Mouse (Mus musculus): ENCODE data around the gene Gskip.

Gene Gskip

DNA sequence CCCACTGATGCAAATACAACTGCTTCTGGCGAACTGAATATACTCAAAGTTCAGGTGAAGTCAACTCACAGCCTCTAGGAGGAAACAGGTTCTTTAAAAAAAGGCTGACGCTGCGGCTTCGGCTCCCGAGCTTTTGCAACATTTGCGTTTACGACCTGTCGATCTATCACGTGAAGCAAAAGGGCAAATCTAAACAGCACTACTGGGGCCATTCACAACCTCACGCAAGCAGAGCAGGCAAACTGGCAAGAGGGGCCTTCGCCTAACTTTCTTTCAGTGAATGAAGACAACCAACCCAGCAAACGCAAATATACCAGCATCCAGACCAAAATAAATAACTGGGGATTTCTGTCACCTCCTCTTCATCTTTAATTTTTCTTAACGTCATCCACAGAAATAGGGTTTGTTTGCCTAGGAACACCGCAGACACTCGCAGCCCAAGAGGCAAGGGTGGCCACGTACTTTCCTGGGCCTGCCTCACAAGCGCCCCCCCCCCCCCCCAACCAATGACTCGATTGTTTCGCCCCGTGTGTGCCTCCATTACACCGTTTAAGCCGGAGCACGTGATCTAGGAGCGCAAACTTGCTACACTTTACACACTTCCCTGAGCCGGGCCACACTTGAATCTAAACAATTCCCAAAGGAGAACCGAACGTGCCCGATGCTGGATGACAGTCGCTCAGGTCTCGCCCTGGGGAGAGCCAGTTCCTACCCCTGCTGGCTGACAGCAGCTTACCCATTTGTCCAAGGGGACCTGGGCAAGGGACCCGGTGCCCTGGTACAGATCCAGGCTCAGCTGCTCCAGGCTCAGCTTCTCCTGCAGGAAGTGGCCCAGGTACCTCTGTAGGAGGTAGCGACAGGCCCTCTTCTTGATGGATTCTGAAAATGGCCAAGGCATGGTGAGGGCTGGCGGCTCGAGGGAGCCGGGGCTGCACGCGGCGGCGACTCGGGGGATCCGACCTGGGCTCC lies at the start of gene Gskip:
Gene Gskip (plus strand): TSS at position 897 of the 969 bp plus-strand sequence.
- in situ Hi-C loops (cut with MboI; ENCODE audit: unreplicated experiment in 2 of 2), result loop anchor here (10.0 to 25.0 kb wide), 3 partner anchors 328 to 647 kb away; partner anchors contain the start of genes Vrk1 (in 2 of the 2) and Glrx5 (in 1 of the 2)

DNA sequence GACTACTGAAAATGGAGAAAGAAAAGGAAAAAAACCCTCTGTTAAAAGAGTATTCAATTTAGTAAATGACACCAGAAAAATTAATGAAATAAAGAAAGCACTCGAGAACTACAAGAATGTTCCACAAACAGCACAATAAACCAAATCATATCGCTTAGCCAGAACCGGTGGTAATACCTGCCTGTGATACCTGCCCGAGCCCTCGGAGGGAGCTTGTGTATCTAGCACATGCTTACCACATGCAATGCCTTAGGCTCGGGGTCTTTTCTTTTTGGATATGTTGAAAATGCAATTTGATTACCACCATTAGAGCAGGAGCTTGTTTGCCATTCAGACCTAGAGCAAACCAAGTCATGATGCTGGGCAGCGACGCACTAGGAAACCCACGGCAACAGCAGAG lies 48.1 kb upstream of the Gskip start:
- in situ Hi-C loops (cut with MboI; ENCODE audit: unreplicated experiment in 2 of 2), result no loop called here

DNA sequence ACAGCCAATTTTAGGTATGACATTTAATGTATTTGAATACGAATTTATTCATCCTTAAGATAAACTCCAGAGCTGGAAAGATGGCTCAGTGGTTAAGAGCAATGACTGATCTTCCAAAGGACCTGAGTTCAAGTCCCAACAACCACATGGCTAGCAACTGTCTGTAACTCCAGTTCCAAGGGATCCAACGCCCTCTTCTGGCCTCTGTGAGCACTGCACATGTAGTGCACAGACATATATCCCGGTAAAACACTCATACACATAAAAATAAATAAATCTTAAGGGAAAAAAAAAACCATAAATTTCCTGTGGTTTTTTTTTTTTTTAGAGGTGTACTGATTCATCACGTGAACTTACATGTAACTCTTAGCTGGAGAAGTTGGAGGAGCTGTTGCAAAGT lies 47.1 kb upstream of the Gskip start:
- in situ Hi-C loops (cut with MboI; ENCODE audit: unreplicated experiment in 2 of 2), result no loop called here

DNA sequence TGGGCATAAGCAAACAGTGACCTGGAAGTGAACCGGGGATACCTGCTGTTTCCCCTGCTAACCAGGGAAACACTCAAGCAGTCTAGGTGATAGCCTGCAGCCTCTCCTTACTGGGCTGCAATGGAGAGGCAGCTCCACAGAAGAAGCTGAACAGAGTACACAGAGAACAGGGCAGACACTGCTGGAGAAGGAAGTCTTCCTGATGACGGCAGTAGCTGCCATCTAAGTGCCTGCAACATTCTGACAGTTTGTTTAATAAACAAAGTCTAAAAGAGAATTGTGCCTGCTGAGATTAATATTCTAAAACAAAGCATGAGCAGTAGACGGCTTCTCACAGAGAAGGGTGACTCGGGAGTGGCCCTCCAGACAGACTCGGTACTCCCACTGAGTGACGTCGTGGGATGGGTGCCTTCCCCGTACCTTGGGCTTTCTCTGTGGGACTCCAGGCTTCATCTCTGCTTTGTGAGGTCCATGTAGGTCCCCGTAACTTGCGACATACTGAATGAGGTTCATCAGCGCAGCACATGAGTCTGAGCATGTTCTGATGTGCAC lies 41.8 kb upstream of the Gskip start:
- in situ Hi-C loops (cut with MboI; ENCODE audit: unreplicated experiment in 2 of 2), result no loop called here

DNA sequence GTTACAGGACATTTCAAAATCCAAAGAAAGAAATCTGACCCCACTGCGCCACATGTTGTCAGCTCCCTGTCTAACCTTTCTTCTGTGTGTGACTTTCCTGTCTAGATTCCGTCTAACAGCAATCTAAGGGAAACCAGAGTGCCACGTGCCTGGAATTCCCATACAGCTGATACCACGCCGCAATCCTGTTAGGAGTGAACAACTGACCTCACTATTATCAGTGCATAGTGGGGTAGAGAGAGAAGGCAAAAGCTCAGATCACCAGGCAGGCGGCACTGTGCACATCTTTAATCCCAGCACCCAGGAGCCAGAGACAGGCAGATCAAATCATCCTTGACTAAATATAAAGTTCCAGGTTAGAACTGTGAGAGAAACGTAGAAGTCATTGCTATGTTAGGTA lies 28.8 kb upstream of the Gskip start:
- in situ Hi-C loops (cut with MboI; ENCODE audit: unreplicated experiment in 2 of 2), result loop anchor here (25.0 kb wide), 1 partner anchor 944 kb away; no protein-coding TSS in a partner anchor

DNA sequence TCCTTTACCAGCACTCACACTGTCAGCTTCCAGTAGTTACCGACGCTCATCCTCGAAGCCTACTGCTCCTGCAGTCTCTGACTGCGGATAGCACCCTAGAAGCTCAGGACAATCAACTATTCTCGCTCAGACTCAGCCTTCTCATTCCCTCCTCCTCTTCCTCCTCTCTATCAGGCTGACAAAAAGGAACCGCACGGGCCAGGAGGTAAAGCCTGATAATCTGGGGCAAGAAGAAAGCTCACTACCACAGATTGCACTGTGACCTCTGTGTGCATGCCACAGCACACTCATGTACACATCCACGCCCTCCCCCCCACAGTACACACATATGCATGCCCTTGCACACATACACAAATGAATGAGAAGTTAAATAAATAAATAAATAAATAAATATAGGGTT lies 8.4 kb upstream of the Gskip start:
- in situ Hi-C loops (cut with MboI; ENCODE audit: unreplicated experiment in 2 of 2), result loop anchor here in 1 of 2 experiments (25.0 kb wide), 2 partner anchors 336 to 639 kb away; partner anchors contain the start of genes Glrx5 and Vrk1

DNA sequence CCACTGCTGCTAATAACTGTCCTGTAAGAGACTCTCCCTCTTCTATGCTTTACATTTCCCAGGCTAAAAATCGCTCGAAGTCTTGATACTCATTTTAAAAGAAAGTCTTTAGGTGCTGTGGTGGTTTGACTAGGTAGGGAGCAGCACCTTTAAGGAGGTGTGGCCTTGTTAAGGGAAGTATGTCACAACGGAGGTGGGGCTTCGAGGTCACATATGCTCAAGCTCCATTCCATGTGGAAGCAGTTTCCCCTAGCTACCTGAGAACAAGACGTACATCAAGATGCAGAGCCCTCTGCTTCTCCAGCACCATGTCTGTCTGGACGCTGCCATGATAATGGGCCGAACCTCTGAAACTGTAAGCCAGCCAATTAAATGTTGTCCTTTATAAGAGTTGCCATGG lies 6.4 kb upstream of the Gskip start:
- in situ Hi-C loops (cut with MboI; ENCODE audit: unreplicated experiment in 2 of 2), result loop anchor here in 1 of 2 experiments (25.0 kb wide), 2 partner anchors 334 to 641 kb away; partner anchors contain the start of genes Glrx5 and Vrk1

DNA sequence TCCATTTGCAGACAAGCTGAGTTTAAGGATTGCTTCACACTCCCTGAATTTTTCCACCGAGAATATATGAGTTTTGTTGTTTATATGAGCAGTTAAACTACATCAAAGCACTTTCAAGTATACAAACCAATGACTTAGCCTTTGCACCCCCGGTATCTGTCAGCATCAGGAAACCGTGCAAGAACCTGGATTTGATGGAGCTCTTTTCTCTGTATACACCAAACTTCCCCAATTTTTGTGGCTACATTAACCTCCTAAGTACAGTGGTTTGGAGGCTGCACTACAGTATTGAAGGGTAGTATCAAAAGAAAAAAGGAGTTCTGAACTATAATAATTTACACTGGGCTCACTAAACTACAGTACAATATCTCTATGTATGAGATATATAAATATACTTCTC lies 5.9 kb upstream of the Gskip start:
- in situ Hi-C loops (cut with MboI; ENCODE audit: unreplicated experiment in 2 of 2), result loop anchor here in 1 of 2 experiments (25.0 kb wide), 2 partner anchors 334 to 641 kb away; partner anchors contain the start of genes Glrx5 and Vrk1

DNA sequence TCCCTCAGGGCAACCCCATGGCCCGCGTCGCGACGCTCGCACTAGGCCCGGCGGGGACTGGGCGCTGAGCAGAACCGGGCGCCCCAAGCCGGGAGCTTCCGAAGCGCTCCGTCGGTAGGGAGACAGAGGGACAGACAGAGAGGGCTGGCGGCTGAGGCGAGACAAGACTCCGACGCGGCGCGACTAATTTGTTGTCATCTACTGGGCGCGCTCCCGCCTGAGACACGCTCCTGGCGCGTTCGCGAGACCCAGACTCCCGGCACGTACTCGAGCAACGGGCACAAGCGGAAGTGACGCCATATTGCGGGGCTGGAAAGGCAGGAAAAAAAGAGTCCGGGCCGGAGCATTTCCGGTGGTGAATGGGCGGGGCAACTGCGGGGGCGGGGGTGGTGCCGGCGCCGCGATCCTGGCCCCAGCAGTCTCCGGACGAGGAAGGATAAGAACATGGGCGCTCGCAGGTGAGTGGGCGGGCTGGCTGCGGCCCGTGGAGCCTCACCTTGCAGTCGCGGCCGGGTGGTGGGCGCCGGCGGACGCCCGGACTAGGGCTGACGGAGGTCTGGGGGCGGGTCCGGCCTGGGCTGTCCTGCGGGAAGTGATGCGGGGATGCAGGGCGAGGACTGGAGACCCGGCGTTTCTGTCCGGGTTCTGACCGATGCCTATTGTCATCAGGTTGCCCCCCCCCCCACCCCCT lies 517 bp downstream of the Gskip start, which contains the start of gene Atg2b:
Gene Atg2b (minus strand): TSS at position 211 of the 691 bp plus-strand sequence.
- in situ Hi-C loops (cut with MboI; ENCODE audit: unreplicated experiment in 2 of 2), result loop anchor here (5.0 to 25.0 kb wide), 4 partner anchors 102 to 648 kb away; partner anchors contain the start of genes Vrk1 (in 2 of the 2) and Glrx5 (in 1 of the 2)

DNA sequence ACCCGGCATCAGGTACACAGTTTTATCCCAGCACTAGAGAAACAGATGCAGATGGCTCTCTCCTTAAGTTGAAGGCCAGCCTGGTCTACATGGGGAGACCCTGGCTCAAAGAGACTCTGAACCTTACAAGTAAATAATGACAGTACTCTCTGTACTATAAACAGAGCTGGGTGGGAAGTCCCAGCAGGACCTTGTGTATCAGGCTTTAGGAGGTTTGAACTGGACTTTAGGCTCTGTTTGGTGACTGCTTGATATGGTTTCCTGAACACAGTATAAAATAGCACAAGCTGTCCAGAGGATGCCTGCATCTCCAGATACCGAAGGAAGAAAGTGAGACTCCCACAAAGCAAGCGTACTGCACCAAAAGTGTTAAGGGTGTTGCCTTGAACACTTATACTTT lies 2.2 kb downstream of the Gskip start:
- in situ Hi-C loops (cut with MboI; ENCODE audit: unreplicated experiment in 2 of 2), result loop anchor here (5.0 to 25.0 kb wide), 4 partner anchors 101 to 649 kb away; partner anchors contain the start of genes Vrk1 (in 2 of the 2) and Glrx5 (in 1 of the 2)

DNA sequence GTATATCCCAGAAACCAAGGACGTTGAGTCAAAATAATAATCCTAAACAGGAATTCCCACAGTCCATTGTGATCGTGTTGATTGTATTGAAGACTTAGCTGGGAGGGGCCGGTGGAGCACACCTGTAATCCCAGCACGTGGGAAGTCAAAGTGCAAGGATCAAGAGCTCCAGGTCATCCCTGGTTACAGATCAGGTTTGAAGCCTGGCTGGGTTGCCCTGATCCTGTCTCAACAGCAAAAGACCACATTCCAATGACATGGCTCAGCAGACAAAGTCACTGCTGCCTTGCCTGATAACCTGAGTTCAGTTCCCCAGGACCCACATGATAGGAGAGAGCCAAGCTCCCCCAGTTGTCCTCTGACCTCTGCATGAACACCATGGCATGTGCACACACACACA lies 2.8 kb downstream of the Gskip start:
- in situ Hi-C loops (cut with MboI; ENCODE audit: unreplicated experiment in 2 of 2), result loop anchor here (5.0 to 25.0 kb wide), 4 partner anchors 100 to 650 kb away; partner anchors contain the start of genes Vrk1 (in 2 of the 2) and Glrx5 (in 1 of the 2)

DNA sequence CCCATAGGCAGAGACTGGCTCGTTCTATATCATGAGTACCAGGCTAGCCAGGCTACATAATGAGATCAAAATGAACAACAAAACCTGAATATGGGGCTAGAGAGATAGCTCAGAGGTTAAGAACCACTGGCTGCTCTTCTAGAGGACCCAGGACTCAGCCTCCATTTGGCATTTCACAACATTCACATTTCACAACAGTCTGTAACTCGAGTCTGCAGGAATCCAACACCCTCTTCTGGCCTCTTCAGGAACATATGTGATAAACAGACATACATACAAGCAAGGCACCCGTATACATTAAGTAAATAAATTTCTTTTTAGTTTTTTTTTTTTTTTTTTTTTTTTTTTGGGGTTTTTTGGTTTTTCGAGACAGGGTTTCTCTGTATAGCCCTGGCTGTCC lies 3.9 kb downstream of the Gskip start:
- in situ Hi-C loops (cut with MboI; ENCODE audit: unreplicated experiment in 2 of 2), result loop anchor here (5.0 to 25.0 kb wide), 4 partner anchors 99 to 651 kb away; partner anchors contain the start of genes Vrk1 (in 2 of the 2) and Glrx5 (in 1 of the 2)

DNA sequence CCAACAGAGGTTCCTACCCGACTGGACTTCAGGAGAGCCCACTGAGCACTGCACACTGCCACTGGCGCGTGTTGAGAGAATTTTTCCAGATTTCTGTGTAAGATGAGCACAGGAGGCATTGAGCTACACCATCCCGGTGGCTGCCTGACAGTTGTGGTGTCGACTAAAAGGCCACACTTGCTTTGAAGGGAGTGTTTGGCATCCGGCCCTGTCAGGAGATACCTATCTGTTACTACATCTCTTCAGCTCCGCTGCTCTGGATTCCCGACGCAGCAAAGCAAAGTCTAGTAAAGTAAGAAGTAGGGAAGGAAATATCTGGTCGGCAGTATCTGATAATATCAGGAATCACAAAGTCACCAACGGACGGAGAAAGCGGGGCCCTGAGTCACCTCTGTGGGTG lies 4.8 kb downstream of the Gskip start:
- in situ Hi-C loops (cut with MboI; ENCODE audit: unreplicated experiment in 2 of 2), result loop anchor here (5.0 to 25.0 kb wide), 4 partner anchors 98 to 652 kb away; partner anchors contain the start of genes Vrk1 (in 2 of the 2) and Glrx5 (in 1 of the 2)

DNA sequence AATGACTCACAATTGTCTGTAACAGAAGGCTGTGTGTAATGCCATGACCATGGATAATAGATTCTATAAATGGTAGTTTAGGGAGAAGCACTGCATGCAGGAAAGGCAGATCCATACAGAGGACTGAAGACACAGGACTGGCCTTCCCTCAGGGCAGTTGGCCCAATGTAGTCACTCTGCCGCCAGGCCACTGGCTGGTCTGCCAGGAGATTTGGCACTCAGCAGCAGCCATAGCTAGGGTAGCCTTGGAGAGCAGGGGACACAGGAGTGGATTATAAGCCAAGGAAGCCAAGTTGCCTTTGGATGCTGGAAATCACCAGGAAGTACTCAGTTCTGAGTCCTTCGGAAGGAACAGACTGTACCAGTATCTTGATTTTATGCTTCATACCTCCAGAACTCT lies 9.4 kb downstream of the Gskip start:
- in situ Hi-C loops (cut with MboI; ENCODE audit: unreplicated experiment in 2 of 2), result loop anchor here in 1 of 2 experiments (25.0 kb wide), 2 partner anchors 318 to 657 kb away; partner anchors contain the start of genes Glrx5 and Vrk1

DNA sequence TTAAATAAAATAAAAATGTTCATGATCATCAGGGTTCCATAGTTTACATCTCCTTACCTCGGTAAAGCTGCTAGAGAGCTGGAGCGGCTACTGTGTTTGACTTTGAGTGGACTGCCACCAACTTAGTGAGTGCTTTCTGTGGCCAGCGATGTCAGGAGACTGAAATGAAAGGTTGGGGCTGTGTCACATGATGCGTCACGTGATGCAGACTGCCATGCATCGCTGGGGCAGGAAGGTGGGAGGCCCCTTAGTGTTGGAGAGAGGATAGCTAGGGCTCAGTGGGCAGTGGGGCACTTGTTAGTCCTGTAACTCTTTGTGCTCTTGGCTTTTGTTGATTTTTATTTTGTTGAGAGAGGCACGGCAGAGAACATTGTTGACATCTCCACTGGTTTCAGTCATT lies 11.2 kb downstream of the Gskip start:
- in situ Hi-C loops (cut with MboI; ENCODE audit: unreplicated experiment in 2 of 2), result loop anchor here in 1 of 2 experiments (25.0 kb wide), 2 partner anchors 316 to 659 kb away; partner anchors contain the start of genes Glrx5 and Vrk1

DNA sequence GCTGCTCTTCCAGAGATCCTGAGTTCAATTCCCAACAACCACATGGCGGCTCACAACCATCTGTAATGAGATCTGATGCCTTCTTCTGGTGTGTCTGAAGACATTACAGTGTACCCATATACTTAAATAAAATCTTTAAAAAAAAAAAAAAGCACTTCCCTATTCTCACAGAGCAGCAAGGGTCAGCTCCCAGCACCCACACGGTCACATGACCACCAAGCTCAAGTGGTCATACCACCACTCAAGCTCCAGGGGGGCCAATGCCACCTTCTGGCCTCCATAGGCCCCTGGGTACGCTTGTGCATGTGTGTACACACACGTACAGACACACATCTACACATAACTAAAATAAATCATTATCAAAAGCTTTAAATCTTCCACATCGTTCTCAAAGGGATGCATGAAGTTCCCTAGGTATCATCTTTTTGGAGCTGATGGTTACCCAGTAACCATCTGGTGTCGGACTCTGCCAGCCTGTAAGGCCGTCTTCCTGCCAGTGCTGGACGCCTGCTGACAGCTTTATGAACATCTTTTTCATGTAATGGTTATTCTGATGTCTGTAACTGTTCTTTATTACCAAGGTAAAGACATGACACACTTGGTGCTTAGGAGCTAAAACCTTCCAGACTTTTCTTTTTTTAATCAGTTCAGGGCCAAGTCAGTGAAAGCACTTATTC lies 12.6 kb downstream of the Gskip start:
- in situ Hi-C loops (cut with MboI; ENCODE audit: unreplicated experiment in 2 of 2), result loop anchor here in 1 of 2 experiments (25.0 kb wide), 2 partner anchors 315 to 660 kb away; partner anchors contain the start of genes Glrx5 and Vrk1

DNA sequence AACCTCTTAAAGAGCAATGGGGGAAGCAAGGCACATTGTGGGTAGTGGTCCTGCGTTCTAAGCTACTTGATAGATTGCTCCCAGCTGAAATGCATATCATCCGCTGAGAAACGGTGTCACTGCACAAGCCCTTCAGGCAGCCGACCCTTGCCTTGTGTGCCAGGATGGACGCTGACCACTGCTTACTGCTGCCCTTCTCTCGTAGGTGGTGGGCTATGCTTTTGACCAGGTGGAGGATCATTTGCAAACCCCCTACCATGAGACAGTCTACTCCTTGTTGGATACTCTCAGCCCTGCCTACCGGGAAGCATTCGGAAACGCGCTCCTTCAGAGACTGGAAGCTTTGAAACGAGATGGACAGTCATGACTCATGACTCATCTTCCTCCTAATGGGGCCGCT lies 15.8 kb downstream of the Gskip start:
- in situ Hi-C loops (cut with MboI; ENCODE audit: unreplicated experiment in 2 of 2), result loop anchor here in 1 of 2 experiments (25.0 kb wide), 1 partner anchor 663 kb away; the partner anchor contains the start of gene Glrx5

DNA sequence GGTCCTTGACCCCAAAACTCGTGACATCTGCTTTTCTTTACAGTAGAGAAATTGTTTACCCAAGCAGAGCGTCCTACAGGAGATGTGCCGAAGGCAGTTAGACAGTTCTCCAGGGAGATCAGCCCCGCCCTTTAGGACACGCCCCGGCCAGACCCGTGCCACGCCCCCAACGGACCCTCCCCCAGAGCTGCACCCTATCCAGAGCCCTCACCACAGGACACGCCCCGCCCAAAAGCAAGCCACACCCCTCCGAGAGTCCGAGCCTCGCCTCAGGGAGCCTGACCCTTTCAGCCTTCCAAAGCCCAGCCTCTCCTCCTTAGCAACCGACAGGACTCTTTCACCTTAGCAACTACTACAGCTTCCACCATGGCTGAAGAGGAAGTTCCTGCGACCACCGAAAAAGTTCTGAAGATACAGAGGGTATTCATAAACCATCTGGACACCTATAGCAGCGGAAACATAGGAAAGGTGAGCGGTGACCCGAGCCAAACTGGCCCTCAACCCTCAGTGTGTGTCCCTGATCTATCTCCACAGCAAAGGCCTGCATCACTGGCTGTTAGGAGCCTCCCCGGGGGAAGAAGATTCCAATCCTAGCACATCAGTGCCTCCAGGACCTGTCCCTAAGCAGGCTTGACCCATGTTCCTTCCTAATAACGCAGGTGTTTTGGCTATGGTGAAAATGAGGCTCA lies 21.3 kb downstream of the Gskip start, which contains the start of gene Ak7:
Gene Ak7 (plus strand): TSS at position 178 of the 689 bp plus-strand sequence.
- in situ Hi-C loops (cut with MboI; ENCODE audit: unreplicated experiment in 2 of 2), result loop anchor here in 1 of 2 experiments (25.0 kb wide), 1 partner anchor 669 kb away; the partner anchor contains the start of gene Glrx5
